Mouse (Mus musculus) liver, embryonic 14.5 days (tissue): ENCODE measurements around the gene Pms1. TPM values are rescaled to one million over a fixed set of nuclear protein-coding genes. Genes with fewer than 3 reads are reported as not detected.
"Not testable (repeated sequence)": the region's sequence is repeated elsewhere in the genome, so short reads cannot be mapped to it uniquely, and the experiment has no call there.

Source experiments
- ATAC-seq: fragments of 200-750 bp; cut with Nextera tagmentation; 2 replicates; pipeline ENCODE4 v1.8.0; 2017; ENCODE audit warnings: moderate number of reproducible peaks, mild to moderate bottlenecking, moderate library complexity; ENCODE audit not compliant: insufficient read depth
- DNase-seq, 3 experiments: peaks; one replicate each; pipeline ENCODE4 v3.0.0-alpha.2; 2012 to 2013; ENCODE audit warnings: low read depth in 3 of 3, low spot score in 3 of 3
- H3K27ac ChIP-seq: fragments of 300-500 bp; sonication (generic); 2 replicates; pipeline ENCODE4 v1.5.1; 2014; ENCODE audit warnings: moderate library complexity, mild to moderate bottlenecking, control low read depth, inconsistent platforms
- H3K27me3 ChIP-seq: fragments of 300-500 bp; sonication (generic); 2 replicates; pipeline ENCODE4 v1.6.1; 2014; ENCODE audit warnings: mild to moderate bottlenecking, low read length, moderate library complexity; ENCODE audit not compliant: control insufficient read depth, insufficient read depth
- H3K36me3 ChIP-seq: fragments of 300-500 bp; sonication (generic); replicated peaks from 2 replicates; pipeline ENCODE4 v1.6.1; 2014; ENCODE audit warnings: low read depth; ENCODE audit not compliant: control insufficient read depth, insufficient read depth
- H3K4me1 ChIP-seq, 2 experiments: fragments of 200-500 bp in 1 of 2; fragments of 300-500 bp in 1 of 2; sonication (generic) in 1 of 2; replicated peaks; 2 replicates each; pipeline ENCODE4 v1.6.1; 2012 to 2014; ENCODE audit warnings: antibody characterized with exemption in 1 of 2, inconsistent platforms in 1 of 2, low read length in 1 of 2; ENCODE audit not compliant: control insufficient read depth in 2 of 2, insufficient read depth in 2 of 2
- H3K4me2 ChIP-seq: fragments of 300-500 bp; sonication (generic); 2 replicates; pipeline ENCODE4 v1.6.1; 2014; ENCODE audit warnings: low read depth, mild to moderate bottlenecking, control low read depth, moderate library complexity
- H3K4me3 ChIP-seq, 2 experiments: fragments of 200-500 bp in 1 of 2; fragments of 300-500 bp in 1 of 2; sonication (generic) in 1 of 2; 2 replicates each; pipeline ENCODE4 v1.5.1; 2012 to 2014; ENCODE audit warnings: low read depth in 2 of 2, low read length in 2 of 2, mild to moderate bottlenecking in 2 of 2, control low read depth in 1 of 2, inconsistent platforms in 1 of 2, moderate library complexity in 1 of 2; ENCODE audit not compliant: insufficient read depth in 1 of 2
- H3K9ac ChIP-seq: fragments of 300-500 bp; sonication (generic); replicated peaks from 2 replicates; pipeline ENCODE4 v1.6.1; 2014; ENCODE audit warnings: mild to moderate bottlenecking, control low read depth, moderate library complexity
- H3K9me3 ChIP-seq: fragments of 300-500 bp; sonication (generic); 2 replicates; pipeline ENCODE4 v1.6.1; 2016; ENCODE audit warnings: low read length, mixed read lengths; ENCODE audit not compliant: control insufficient read depth
- CTCF ChIP-seq: IDR thresholded peaks from 2 replicates; pipeline ENCODE4 v1.5.1; 2016; ENCODE audit warnings: antibody characterized with exemption, low read depth, control low read depth
- EP300 ChIP-seq: IDR thresholded peaks from 2 replicates; pipeline ENCODE4 v1.6.1; 2016; ENCODE audit warnings: antibody characterized with exemption, low read depth
- WGBS: fragments of 180-500 bp; shearing (Covaris S2); extraction: QIAGEN DNeasy Blood & Tissue Kit; methylation state at CpG from one replicate; pipeline ENCODE4 v1.1.7; 2014; ENCODE audit not compliant: insufficient replicate concordance; 5-methylcytosine and 5-hydroxymethylcytosine counted together
- polyA plus RNA-seq, 2 experiments: library from polyadenylated mRNA; depleted of rRNA in 1 of 2; stranded (reverse) in 1 of 2; unstranded in 1 of 2; fragments of >200 nt; fragmentation: Nextera tagmentation in 1 of 2; extraction: Ambion mirVana in 1 of 2; gene quantifications; 2 replicates each; pipeline versions ENCODE4 v1.2.1 to v1.2.3; 2012 to 2014

The Pms1 gene
- polyA plus RNA-seq (2012; rRNA removed) (1.8 and 3.1 TPM in 2 replicates), polyA plus RNA-seq (2014; fragmentation: Nextera tagmentation; extraction: Ambion mirVana) (7.8 and 8.2 TPM in 2 replicates)

DNA sequence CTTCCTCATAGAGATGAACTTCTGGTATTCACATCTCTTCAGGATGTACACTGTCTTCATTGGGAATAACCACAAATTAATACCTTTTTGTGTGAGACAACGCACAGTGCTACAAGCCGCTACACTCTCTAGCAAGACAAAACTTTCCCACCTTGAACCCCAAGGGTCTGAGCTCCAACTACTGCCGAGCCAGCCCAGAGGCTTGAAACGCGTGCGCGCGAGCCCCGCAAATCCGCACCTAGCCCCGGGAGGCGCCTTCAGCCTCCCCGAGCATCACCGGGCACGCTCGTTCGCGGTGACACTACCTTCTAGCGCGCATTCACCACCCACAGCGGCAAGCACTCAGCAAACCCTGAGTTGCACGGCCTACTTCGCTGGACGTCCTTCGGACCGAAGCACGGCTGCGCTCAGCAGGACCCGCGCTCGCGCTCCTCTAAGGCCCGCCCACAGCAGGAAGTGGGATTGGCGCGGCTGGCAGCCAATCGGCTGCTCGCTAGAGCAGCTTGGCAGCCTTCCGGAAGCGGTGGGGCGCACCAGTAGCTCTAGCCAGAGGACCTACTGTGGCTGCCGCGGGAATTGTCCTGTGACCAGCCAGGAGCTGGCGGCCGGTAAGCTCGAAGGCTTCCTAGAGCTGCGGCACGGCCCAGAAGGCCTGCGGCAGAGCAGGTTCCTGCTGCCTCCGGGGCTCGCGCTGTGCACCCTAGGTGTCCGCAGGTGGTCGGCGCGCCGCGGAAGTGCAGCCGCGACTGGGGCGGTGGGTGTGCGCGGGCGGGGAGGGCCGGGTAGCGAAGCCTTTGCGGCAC is at the start of gene Pms1, which contains the start of the genes Ormdl1 and Gm28778:
Pms1 (minus strand) TSS at position 438 of the 803 bp plus-strand sequence.
Ormdl1 (plus strand) TSS at position 515 of the 803 bp plus-strand sequence.
Gm28778 (plus strand) TSS at position 531 of the 803 bp plus-strand sequence.
- under 1% methylated on average over 66 of the region's 66 CpGs for WGBS
- Histone ChIP-seq H3K9me3 (no peaks in the 10 kb centered on the region), H3K27ac (peak within 1 kb of the TSS; percentile 86), H3K36me3 (no peaks in the 10 kb centered on the region; the same call in none of the 2 replicates), H3K4me1 (peaks cover 5 to 6% of the 10 kb centered on the region in 2 experiments), H3K27me3 (no peaks in the 10 kb centered on the region), H3K4me3 (peak within 1 kb of the TSS; percentile 82 to 89), H3K9ac (peak within 1 kb of the TSS; percentile 83), H3K4me2 (peak within 1 kb of the TSS; percentile 72)
- peak; percentile 100 for ATAC-seq
- TF ChIP-seq CTCF, result peak; percentile 45
- TF ChIP-seq EP300, result no peak
- DNase-seq, result peak; percentile 87 to 89 (median 88)

DNA sequence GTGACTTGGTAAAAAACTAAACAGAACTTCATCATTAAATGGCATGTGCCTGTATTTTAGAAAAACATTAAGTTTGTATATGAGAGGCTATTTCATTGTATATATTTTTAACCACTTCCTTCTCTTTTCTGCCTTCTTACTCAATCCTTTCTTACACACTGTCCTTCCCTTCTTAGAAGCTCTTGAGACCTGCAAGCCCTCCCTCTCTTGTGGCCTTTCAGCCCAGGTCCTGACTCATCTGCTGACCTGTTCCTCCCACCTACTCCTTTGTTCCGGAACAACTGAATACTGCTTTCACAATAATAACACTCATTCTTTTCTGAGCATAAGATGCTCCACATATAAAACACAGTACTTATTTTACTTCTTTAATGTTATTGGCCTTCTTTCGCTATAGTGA is 44.3 kb upstream of the Pms1 start:
- ATAC-seq (no peak), DNase-seq (no peak)
- no peaks in the 10 kb centered on the region for H3K9me3 ChIP-seq
- H3K4me3 ChIP-seq, result no peak overlapping the region
- no peak overlapping the region for H3K9ac ChIP-seq
- no peak overlapping the region for H3K4me2 ChIP-seq
- H3K36me3 ChIP-seq, result peaks cover 5% of the 10 kb centered on the region; the same call in 1 of the 2 replicates
- H3K27me3 ChIP-seq, result no peaks in the 10 kb centered on the region
- H3K4me1 ChIP-seq, result peaks cover 3 to 4% of the 10 kb centered on the region in 2 experiments; a peak in 2 of 4 replicates
- WGBS, result 85% methylated on average over 2 of the region's 2 CpGs
- TF ChIP-seq CTCF (no peak), EP300 (no peak)
- no peak overlapping the region for H3K27ac ChIP-seq

DNA sequence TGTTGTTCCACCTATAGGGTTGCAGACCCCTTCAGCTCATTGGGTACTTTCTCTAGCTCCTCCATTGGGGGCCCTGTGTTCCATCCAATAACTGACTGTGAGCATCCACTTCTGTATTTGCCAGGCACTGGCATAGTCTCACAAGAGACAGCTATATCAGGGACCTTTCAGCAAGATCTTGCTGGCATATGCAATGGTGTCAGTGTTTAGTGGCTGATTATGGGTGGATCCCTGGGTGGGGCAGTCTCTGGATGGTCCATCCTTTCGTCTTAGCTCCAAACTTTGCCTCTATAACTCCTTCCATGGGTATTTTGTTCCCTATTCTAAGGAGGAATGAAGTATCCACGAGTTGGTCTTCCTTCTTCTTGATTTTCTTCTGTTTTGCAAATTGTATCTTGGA is 40.6 kb upstream of the Pms1 start:
- H3K36me3 ChIP-seq, H3K9me3 ChIP-seq, H3K9ac ChIP-seq, DNase-seq, H3K27me3 ChIP-seq, H3K27ac ChIP-seq, H3K4me2 ChIP-seq, H3K4me3 ChIP-seq: not testable (repeated sequence)
- peak; percentile 55; the same call in 1 of the 2 replicates for ATAC-seq
- peaks cover 11 to 16% of the 10 kb centered on the region in 2 experiments for H3K4me1 ChIP-seq
- 29% methylated on average over 2 of the region's 2 CpGs for WGBS

DNA sequence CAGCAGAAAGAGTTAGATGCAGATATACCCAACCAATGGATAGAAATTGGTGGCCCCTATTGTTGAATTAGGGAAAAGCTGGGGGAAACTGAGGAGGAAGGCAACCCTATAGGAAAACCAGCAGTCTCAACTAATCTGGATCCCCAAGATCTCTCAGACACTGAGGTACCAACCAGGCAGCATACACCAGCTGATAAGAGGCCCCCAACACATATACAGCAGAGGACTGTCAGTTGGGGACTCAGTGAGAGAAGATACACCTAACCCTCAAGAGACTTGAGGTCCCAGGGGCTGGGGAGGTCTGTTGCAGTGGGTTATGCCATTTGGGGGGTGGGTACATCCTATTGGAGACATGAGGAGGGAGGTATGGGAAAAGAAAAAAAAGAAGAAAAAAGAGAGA is 38.6 kb upstream of the Pms1 start:
- ATAC-seq, result peak; percentile 77

DNA sequence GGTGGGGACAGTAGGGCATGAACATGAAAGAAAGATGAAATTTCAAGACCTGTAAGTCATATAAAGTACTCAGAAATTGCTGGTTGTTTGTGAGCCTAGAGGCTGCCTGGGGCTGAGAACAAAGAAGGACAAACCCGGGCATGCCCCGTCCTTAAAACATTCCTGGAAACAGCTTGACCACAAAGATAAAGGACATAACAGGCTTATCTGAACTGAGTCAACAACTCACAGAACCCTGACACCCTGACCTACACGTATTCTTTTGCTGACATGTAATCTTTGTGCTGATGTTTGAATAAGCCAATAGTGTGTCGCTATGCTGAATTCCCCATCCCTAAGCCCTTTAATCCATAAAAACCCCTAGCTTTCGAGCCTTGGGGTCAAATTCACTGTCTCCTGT is 36.7 kb upstream of the Pms1 start:
- 26% methylated on average over 5 of the region's 5 CpGs for WGBS
- H3K4me2 ChIP-seq, DNase-seq, H3K36me3 ChIP-seq, H3K4me3 ChIP-seq, H3K9ac ChIP-seq, H3K27me3 ChIP-seq, H3K27ac ChIP-seq, H3K9me3 ChIP-seq: not testable (repeated sequence)
- ATAC-seq, result peak; percentile 37; the same call in 1 of the 2 replicates
- peak; percentile 51 for TF ChIP-seq EP300
- H3K4me1 ChIP-seq, result peaks cover 11 to 16% of the 10 kb centered on the region in 2 experiments

More for the DNA sequence above, 38.6 kb upstream of the Pms1 start:
- no peaks in the 10 kb centered on the region for H3K27me3 ChIP-seq
- TF ChIP-seq CTCF (no peak), EP300 (no peak)
- no peak overlapping the region for H3K4me3 ChIP-seq
- no peak overlapping the region for H3K4me2 ChIP-seq
- H3K36me3 ChIP-seq, result no peaks in the 10 kb centered on the region
- no peaks in the 10 kb centered on the region for H3K9me3 ChIP-seq
- H3K27ac ChIP-seq, result no peak overlapping the region
- no peak for DNase-seq
- no peak overlapping the region; the same call in 1 of the 2 replicates for H3K9ac ChIP-seq
- peaks cover 11 to 16% of the 10 kb centered on the region in 2 experiments for H3K4me1 ChIP-seq
